Mouse (Mus musculus) myocyte (in vitro differentiated cells): ENCODE data around the gene Marcksl1. TPM values are rescaled to one million over a fixed set of nuclear protein-coding genes. Genes with fewer than 3 reads are reported as not detected.

Source experiments
- H3K27me3 ChIP-seq: one replicate; pipeline ENCODE4 v1.6.1; 2011; ENCODE audit not compliant: control insufficient read depth, insufficient read depth, insufficient read length
- H3K36me3 ChIP-seq: one replicate; pipeline ENCODE4 v1.6.1; 2011; ENCODE audit not compliant: control insufficient read depth, insufficient read depth
- H3K4me2 ChIP-seq: one replicate; pipeline ENCODE4 v1.6.1; 2011; ENCODE audit warnings: low read depth, control low read depth
- H3K4me3 ChIP-seq: one replicate; pipeline ENCODE4 v1.5.1; 2011; ENCODE audit warnings: mild to moderate bottlenecking, control low read depth, moderate library complexity
- H3K79me2 ChIP-seq: one replicate; pipeline ENCODE4 v1.6.1; 2011; ENCODE audit not compliant: control insufficient read depth, insufficient read depth
- H3ac ChIP-seq: one replicate; pipeline ENCODE4 v1.6.1; 2011; ENCODE audit not compliant: control insufficient read depth, insufficient read length
- CEBPB ChIP-seq: IDR thresholded peaks from 2 replicates; pipeline ENCODE4 v1.6.1; 2011; ENCODE audit warnings: mild to moderate bottlenecking, moderate library complexity; ENCODE audit not compliant: poor library complexity, insufficient read depth, severe bottlenecking
- E2F4 ChIP-seq: IDR thresholded peaks from one replicate; pipeline ENCODE4 v1.6.1; 2011; ENCODE audit warnings: mild to moderate bottlenecking, control low read depth, moderate library complexity; ENCODE audit not compliant: insufficient read depth
- MAX ChIP-seq: IDR thresholded peaks from one replicate; pipeline ENCODE4 v1.6.1; 2011; ENCODE audit warnings: low read depth, mild to moderate bottlenecking, control low read depth
- MYOD1 ChIP-seq, 3 experiments: IDR thresholded peaks; one replicate each; pipeline ENCODE4 v1.6.1; 2011; ENCODE audit warnings: control low read depth in 2 of 3, low read depth in 2 of 3, mild to moderate bottlenecking in 2 of 3, moderate library complexity in 1 of 3; ENCODE audit not compliant: insufficient read length in 2 of 3, control insufficient read depth in 1 of 3
- MYOG ChIP-seq, 3 experiments: IDR thresholded peaks; one replicate each; pipeline ENCODE4 v1.6.1; 2011; ENCODE audit warnings: control low read depth in 2 of 3, low read depth in 2 of 3, mild to moderate bottlenecking in 2 of 3; ENCODE audit not compliant: insufficient read length in 2 of 3, control insufficient read depth in 1 of 3, insufficient read depth in 1 of 3
- POLR2A ChIP-seq: IDR thresholded peaks from one replicate; pipeline ENCODE4 v1.6.1; 2011; ENCODE audit warnings: low read depth, mild to moderate bottlenecking, control low read depth, moderate library complexity; ENCODE audit not compliant: insufficient read length
- POLR2AphosphoS2 ChIP-seq: IDR thresholded peaks from one replicate; pipeline ENCODE4 v1.6.1; 2011; ENCODE audit warnings: low read depth, control low read depth; ENCODE audit not compliant: insufficient read length
- REST ChIP-seq: IDR thresholded peaks from one replicate; pipeline ENCODE4 v1.6.1; 2011; ENCODE audit warnings: mild to moderate bottlenecking, control low read depth, moderate library complexity; ENCODE audit not compliant: insufficient read depth, insufficient read length
- SRF ChIP-seq: IDR thresholded peaks from one replicate; pipeline ENCODE4 v1.6.1; 2011; ENCODE audit warnings: low read depth; ENCODE audit not compliant: control insufficient read depth, insufficient read length
- TCF12 ChIP-seq: IDR thresholded peaks from one replicate; pipeline ENCODE4 v1.6.1; 2011; ENCODE audit warnings: mild to moderate bottlenecking, control low read depth; ENCODE audit not compliant: poor library complexity, insufficient read depth, severe bottlenecking
- TCF3 ChIP-seq: IDR thresholded peaks from one replicate; pipeline ENCODE4 v1.6.1; 2011; ENCODE audit warnings: low read depth, control low read depth; ENCODE audit not compliant: insufficient read length
- USF1 ChIP-seq: IDR thresholded peaks from one replicate; pipeline ENCODE4 v1.6.1; 2011; ENCODE audit warnings: low read depth, mild to moderate bottlenecking, control low read depth, moderate library complexity
- polyA plus RNA-seq: library from polyadenylated mRNA; unstranded; fragments of >200 nt; fragmentation: generic; extraction: Trizol; gene quantifications from one replicate; pipeline ENCODE4 v1.2.1, GENCODE M21; 2012; ENCODE audit warnings: missing spikeins

Marcksl1 gene
- polyA plus RNA-seq, 1 experiment = 41.6 TPM

DNA sequence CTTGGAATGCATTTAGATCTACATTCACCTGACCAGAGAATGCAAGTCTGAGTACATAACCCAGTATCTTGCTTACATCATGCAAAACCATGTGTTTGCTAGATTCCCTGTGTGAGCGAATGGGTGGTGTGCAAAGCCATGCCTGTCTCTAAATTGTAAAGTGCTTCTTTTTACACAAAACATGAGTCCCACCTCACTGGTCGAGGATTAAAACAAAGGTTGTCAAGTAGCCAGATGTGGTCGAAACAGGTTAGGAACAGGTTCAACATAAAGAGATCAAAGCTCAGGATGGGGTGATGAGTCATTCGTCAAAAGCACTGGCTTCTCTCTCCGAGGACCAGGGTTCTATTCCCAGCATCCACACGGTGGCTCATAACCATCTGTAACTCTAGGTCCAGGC is 51.8 kb downstream of the Marcksl1 start:
- H3K79me2 ChIP-seq = no peaks in the 10 kb centered on the region
- H3K4me2 ChIP-seq = no peak overlapping the region
- no peaks in the 10 kb centered on the region for H3K27me3 ChIP-seq
- no peak for TF ChIP-seq REST
- no peak for TF ChIP-seq TCF12
- TF ChIP-seq SRF = no peak
- TF ChIP-seq POLR2A = no peak
- TF ChIP-seq MAX = no peak
- no peak for TF ChIP-seq USF1
- no peak for TF ChIP-seq CEBPB
- no peak for TF ChIP-seq TCF3
- no peak for TF ChIP-seq MYOD1 (IDR thresholded peaks at IDR 0.05; ENCODE audit: control insufficient read depth in 1 of 3, insufficient read length in 2 of 3, low read depth in 2 of 3)
- no peak for TF ChIP-seq E2F4
- no peak for TF ChIP-seq POLR2AphosphoS2
- TF ChIP-seq MYOG (IDR thresholded peaks at IDR 0.05; ENCODE audit: control insufficient read depth in 1 of 3, insufficient read depth in 1 of 3, insufficient read length in 2 of 3, low read depth in 2 of 3) = no peak
- H3K4me3 ChIP-seq = no peak overlapping the region
- H3K36me3 ChIP-seq = no peaks in the 10 kb centered on the region
- no peak overlapping the region for H3ac ChIP-seq

Other genes with a start within 250 kb of the Marcksl1 start
- 51.1 TPM for gene Sync, start 226.0 kb upstream of the Marcksl1 start, polyA plus RNA-seq
- 137 TPM for gene Rbbp4, start 178.2 kb upstream of the Marcksl1 start, polyA plus RNA-seq
- 34.5 TPM for gene Zbtb8os, start 177.9 kb upstream of the Marcksl1 start, polyA plus RNA-seq
- 5.8 TPM for gene Zbtb8a, start 135.5 kb upstream of the Marcksl1 start, polyA plus RNA-seq
- 0.04 TPM for gene Zbtb8b, start 72.7 kb upstream of the Marcksl1 start, polyA plus RNA-seq
- 22.9 TPM for gene Bsdc1, start 52.0 kb upstream of the Marcksl1 start, polyA plus RNA-seq
- not detected for gene Tssk3, start 22.6 kb upstream of the Marcksl1 start, polyA plus RNA-seq
- gene Fam229a, start 22.4 kb upstream of the Marcksl1 start, polyA plus RNA-seq = 0.10 TPM
- gene Hdac1, start 29.1 kb downstream of the Marcksl1 start, polyA plus RNA-seq = 50.4 TPM
- gene Lck, start 60.1 kb downstream of the Marcksl1 start, polyA plus RNA-seq = 2.1 TPM
- 0.10 TPM for gene Fam167b, start 65.0 kb downstream of the Marcksl1 start, polyA plus RNA-seq
- gene Eif3i, start 87.1 kb downstream of the Marcksl1 start, polyA plus RNA-seq = 358 TPM
- gene Tmem234, start 87.1 kb downstream of the Marcksl1 start, polyA plus RNA-seq = 220 TPM
- 0.36 TPM for gene Dcdc2b, start 100.7 kb downstream of the Marcksl1 start, polyA plus RNA-seq
- 20.1 TPM for gene Iqcc, start 105.5 kb downstream of the Marcksl1 start, polyA plus RNA-seq
- 14.8 TPM for gene Ccdc28b, start 110.4 kb downstream of the Marcksl1 start, polyA plus RNA-seq
- gene Txlna, start 127.5 kb downstream of the Marcksl1 start, polyA plus RNA-seq = 23.6 TPM
- 32.2 TPM for gene Kpna6, start 159.2 kb downstream of the Marcksl1 start, polyA plus RNA-seq
- 9.7 TPM for gene Tmem39b, start 183.3 kb downstream of the Marcksl1 start, polyA plus RNA-seq
- 40.4 TPM for gene Khdrbs1, start 228.7 kb downstream of the Marcksl1 start, polyA plus RNA-seq